Mouse (Mus musculus) liver, embryonic 16.5 days (tissue): Measurements from ENCODE around the gene Iqcf1. TPM values are rescaled to one million over a fixed set of nuclear protein-coding genes. Genes with fewer than 3 reads are reported as not detected.

Experiments used
- ATAC-seq: fragments of 200-750 bp; cut with Nextera tagmentation; 2 replicates; pipeline ENCODE4 v1.8.0; 2017; ENCODE audit warnings: low read depth, mild to moderate bottlenecking, moderate number of reproducible peaks, moderate library complexity
- H3K27ac ChIP-seq: fragments of 300-500 bp; sonication (generic); 2 replicates; pipeline ENCODE4 v1.5.1; 2014; ENCODE audit warnings: mild to moderate bottlenecking, low read length
- H3K27me3 ChIP-seq: fragments of 300-500 bp; sonication (generic); 2 replicates; pipeline ENCODE4 v1.6.1; 2014; ENCODE audit warnings: low read depth, low read length, mixed read lengths; ENCODE audit not compliant: control insufficient read depth, insufficient read depth
- H3K36me3 ChIP-seq: fragments of 300-500 bp; sonication (generic); 2 replicates; pipeline ENCODE4 v1.6.1; 2014; ENCODE audit warnings: mild to moderate bottlenecking; ENCODE audit not compliant: control insufficient read depth, insufficient read depth
- H3K4me1 ChIP-seq: fragments of 300-500 bp; sonication (generic); 2 replicates; pipeline ENCODE4 v1.6.1; 2014; ENCODE audit warnings: low read depth, low read length, mixed read lengths; ENCODE audit not compliant: control insufficient read depth
- H3K4me2 ChIP-seq: fragments of 300-500 bp; sonication (generic); 2 replicates; pipeline ENCODE4 v1.6.1; 2014; ENCODE audit warnings: low read depth, low read length, mixed read lengths
- H3K4me3 ChIP-seq: fragments of 300-500 bp; sonication (generic); 2 replicates; pipeline ENCODE4 v1.5.1; 2014; ENCODE audit warnings: low read depth, mild to moderate bottlenecking, low read length
- H3K9ac ChIP-seq: fragments of 300-500 bp; sonication (generic); 2 replicates; pipeline ENCODE4 v1.6.1; 2014; ENCODE audit warnings: low read depth, low read length
- H3K9me3 ChIP-seq: fragments of 300-500 bp; sonication (generic); replicated peaks from 2 replicates; pipeline ENCODE4 v1.6.1; 2016; ENCODE audit warnings: low read length; ENCODE audit not compliant: control insufficient read depth
- WGBS: fragments of 180-500 bp; shearing (Covaris S2); extraction: QIAGEN DNeasy Blood & Tissue Kit; methylation state at CpG from one replicate; pipeline ENCODE4 v1.1.7; 2014; ENCODE audit not compliant: insufficient replicate concordance; 5-methylcytosine and 5-hydroxymethylcytosine counted together
- polyA plus RNA-seq: library from polyadenylated mRNA; unstranded; fragments of >200 nt; fragmentation: Nextera tagmentation; extraction: Ambion mirVana; gene quantifications from 2 replicates; pipeline ENCODE4 v1.2.1, GENCODE M21; 2015

The Iqcf1 gene
- not detected in 2 replicates for polyA plus RNA-seq

DNA sequence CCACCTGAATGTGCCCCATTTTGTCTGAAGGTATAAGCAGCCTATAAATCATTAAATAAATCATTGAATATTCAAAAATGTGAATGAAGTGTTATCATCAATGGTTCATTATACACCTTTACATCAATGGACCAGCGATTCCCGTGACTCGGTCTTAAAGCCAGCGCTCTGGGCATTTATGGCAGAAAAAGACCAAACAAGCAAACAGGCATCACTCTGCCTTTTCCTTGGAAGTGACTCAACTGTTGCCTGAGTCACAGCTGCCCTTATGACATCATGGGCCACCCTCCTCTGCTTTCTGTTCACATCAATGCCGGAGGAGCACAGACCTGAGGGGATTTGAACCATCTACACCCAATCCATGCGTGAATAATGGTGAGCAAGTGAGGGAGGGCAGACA is at the start of gene Iqcf1:
Gene Iqcf1 (plus strand): TSS at position 301 of the 400 bp plus-strand sequence.
- 75% methylated on average over 6 of the region's 6 CpGs for WGBS

DNA sequence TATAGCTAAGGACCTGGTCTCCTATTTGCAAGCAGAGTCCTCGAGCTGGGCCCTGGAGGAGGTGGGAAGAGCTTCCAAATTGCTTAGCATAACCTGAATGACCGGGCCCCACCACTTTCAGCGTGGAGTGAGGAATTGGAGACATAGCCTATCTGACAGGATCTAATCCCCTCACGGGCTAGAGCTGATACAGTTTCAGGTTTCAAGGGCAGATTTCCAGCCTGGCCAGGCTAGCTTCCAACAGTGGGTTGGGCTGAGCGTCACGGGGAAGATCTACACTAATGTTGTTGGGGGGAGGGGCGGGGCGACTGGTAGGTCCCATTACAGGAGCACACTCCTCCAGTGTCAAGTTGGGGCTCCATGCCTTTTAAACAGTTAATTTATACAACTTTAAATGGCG is 49.1 kb upstream of the Iqcf1 start:
- peak overlapping the region; percentile 57; the same call in 1 of the 2 replicates for H3K4me2 ChIP-seq
- ATAC-seq: no peak
- no peak overlapping the region for H3K4me3 ChIP-seq
- H3K9ac ChIP-seq: no peak overlapping the region
- 41% methylated on average over 9 of the region's 9 CpGs for WGBS
- no peaks in the 10 kb centered on the region for H3K36me3 ChIP-seq
- H3K9me3 ChIP-seq: no peaks in the 10 kb centered on the region
- H3K27me3 ChIP-seq: peaks cover 31% of the 10 kb centered on the region
- H3K4me1 ChIP-seq: peaks cover 45% of the 10 kb centered on the region
- peak overlapping the region; percentile 35; the same call in 1 of the 2 replicates for H3K27ac ChIP-seq

More for the DNA sequence above, at the start of gene Iqcf1:
- Histone ChIP-seq H3K4me3 (no peak within 1 kb of the TSS), H3K4me1 (no peaks in the 10 kb centered on the region), H3K27ac (no peak within 1 kb of the TSS), H3K9me3 (no peaks in the 10 kb centered on the region), H3K27me3 (no peaks in the 10 kb centered on the region), H3K9ac (no peak within 1 kb of the TSS), H3K36me3 (no peaks in the 10 kb centered on the region), H3K4me2 (no peak within 1 kb of the TSS)
- no peak for ATAC-seq

DNA sequence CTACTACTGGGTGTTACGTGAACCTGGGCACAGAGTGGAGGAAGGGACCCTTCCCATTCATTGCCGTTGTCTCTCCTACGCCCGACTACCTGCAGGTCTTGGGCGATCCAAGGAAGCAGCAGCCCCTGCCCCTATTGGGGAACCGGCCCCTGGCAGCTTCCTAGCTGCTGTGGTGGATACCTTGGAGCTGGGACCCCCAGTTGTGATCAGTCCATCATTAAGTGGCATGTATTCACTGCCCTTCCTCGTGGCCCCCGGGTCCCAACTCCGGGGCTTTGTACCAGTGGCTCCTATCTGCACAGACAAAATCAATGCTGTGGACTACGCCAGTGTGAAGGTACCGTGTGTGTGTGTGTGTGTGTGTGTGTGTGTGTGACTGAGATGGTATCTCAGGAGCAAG is 48.5 kb upstream of the Iqcf1 start:
- no peaks in the 10 kb centered on the region for H3K9me3 ChIP-seq
- H3K9ac ChIP-seq: no peak overlapping the region
- peaks cover 31% of the 10 kb centered on the region for H3K27me3 ChIP-seq
- no peak overlapping the region for H3K4me3 ChIP-seq
- H3K36me3 ChIP-seq: no peaks in the 10 kb centered on the region
- H3K4me1 ChIP-seq: peaks cover 40% of the 10 kb centered on the region
- H3K4me2 ChIP-seq: 0 out of 2 replicates have a peak overlapping the region, but pooled peaks have one; percentile 6
- no peak for ATAC-seq
- no peak overlapping the region for H3K27ac ChIP-seq
- WGBS: 69% methylated on average over 11 of the region's 11 CpGs

DNA sequence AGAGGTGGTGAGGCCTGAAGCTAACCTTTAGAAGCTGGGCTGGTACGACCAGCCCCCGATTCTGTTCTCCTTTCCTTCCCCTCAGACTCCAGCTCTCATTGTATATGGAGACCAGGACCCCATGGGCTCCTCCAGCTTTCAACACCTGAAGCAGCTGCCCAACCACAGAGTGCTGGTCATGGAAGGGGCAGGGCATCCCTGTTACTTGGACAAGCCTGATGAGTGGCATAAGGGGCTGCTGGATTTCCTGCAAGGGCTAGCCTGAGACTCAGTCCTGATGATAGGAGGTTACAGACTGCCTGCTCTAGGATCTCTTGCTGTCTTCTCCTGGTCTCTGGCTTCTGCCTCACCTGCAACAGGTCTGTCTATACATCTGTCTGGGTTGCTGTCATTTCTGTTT is 47.9 kb upstream of the Iqcf1 start:
- ATAC-seq: no peak
- no peak overlapping the region for H3K9ac ChIP-seq
- peaks cover 34% of the 10 kb centered on the region for H3K4me1 ChIP-seq
- H3K27ac ChIP-seq: no peak overlapping the region
- H3K36me3 ChIP-seq: no peaks in the 10 kb centered on the region
- H3K27me3 ChIP-seq: peaks cover 31% of the 10 kb centered on the region
- H3K4me3 ChIP-seq: no peak overlapping the region
- no peaks in the 10 kb centered on the region for H3K9me3 ChIP-seq
- H3K4me2 ChIP-seq: no peak overlapping the region
- 34% methylated on average over 2 of the region's 2 CpGs for WGBS

DNA sequence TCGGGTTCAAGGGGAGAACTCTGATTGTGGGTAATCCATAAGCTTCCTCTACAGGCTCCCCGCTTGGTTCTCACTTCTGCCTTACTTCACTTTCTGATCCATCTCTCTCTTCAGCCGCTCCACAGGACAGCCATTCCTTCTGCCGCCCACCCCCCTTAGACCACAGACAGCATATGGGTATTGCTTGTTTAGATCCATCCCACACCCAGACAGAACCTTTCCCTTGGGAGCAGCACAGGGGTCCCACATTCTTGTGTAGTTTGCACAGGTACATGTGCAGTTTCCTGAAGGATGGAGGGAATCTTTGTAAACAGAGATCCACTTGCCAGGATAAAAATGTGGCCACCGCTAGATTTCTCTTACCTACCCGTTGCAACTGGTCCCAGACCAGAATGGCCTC is 47.4 kb upstream of the Iqcf1 start:
- WGBS: 50% methylated on average over 6 of the region's 6 CpGs
- peaks cover 31% of the 10 kb centered on the region for H3K4me1 ChIP-seq
- no peaks in the 10 kb centered on the region for H3K36me3 ChIP-seq
- H3K27ac ChIP-seq: no peak overlapping the region
- peaks cover 31% of the 10 kb centered on the region for H3K27me3 ChIP-seq
- no peak overlapping the region for H3K4me2 ChIP-seq
- no peak overlapping the region for H3K4me3 ChIP-seq
- H3K9ac ChIP-seq: no peak overlapping the region
- H3K9me3 ChIP-seq: no peaks in the 10 kb centered on the region
- no peak for ATAC-seq

DNA sequence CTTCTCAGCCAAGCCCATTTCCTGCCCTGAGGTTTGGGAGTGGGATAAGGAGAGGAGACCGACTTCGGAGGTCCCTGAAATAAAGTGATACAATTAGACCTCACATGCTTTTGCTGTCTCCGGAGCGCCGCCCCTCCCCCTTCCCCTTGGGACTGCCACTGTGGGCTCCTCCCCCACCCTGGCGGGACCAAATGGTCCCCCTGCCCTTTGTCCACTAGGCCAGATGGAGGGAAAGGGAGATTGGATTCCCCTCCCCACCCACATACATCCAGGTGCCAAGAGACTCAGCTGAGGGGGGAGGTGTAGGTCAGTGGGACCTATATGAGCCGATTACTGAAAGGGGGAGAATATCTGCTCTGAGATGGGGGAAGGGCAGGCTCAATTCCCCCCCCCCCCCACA is 46.9 kb upstream of the Iqcf1 start:
- Histone ChIP-seq H3K4me2 (peak overlapping the region; percentile 76), H3K9ac (no peak overlapping the region), H3K36me3 (no peaks in the 10 kb centered on the region), H3K27ac (no peak overlapping the region; the same call in 1 of the 2 replicates), H3K9me3 (no peaks in the 10 kb centered on the region), H3K4me1 (peaks cover 28% of the 10 kb centered on the region), H3K4me3 (peak overlapping the region; percentile 65; the same call in 1 of the 2 replicates), H3K27me3 (peaks cover 31% of the 10 kb centered on the region)
- peak; percentile 14; the same call in 1 of the 2 replicates for ATAC-seq
- WGBS: 28% methylated on average over 7 of the region's 7 CpGs

DNA sequence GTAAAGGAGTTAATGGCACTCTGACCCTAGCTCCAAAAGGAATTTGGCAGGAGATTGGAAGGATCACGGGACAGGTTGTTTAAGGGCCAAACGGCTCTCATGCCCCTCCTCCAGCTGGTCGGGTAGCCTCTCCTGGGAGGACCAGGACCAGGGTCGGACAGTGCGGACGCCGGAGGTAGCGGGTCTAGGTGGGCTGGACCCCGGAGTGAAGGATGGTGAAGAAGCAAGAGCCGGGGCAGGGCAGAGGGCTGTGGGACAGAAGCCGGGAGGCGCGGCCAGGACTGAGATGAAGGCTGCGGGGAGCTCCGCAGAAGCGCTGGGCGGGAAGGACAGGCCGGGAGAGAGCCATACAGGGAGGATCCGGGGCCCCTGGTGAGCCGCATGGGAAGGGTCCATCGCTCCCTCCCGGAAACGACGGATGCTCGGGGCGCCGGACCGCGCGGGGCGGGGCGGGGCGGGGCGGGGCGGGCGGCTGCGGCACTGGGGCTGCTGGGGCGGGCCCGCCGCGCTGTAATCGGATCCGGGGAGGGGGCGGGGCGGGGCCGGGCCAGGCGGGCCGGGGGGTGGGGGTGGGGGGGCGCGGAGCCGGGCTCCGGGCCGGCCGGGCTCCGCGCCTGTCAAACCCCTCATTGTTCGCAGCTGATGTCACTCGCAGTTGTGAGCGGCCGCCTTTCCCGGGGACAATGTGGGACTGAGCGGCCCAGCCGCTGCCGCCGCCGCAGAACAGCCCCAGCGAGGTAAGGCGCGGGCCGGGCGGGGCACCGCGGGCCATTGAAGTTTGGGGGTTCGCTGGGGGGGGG is 46.3 kb upstream of the Iqcf1 start, which contains the start of gene Pcbp4:
Gene Pcbp4 (plus strand): TSS at position 21 of the 800 bp plus-strand sequence.
- ATAC-seq: peak; percentile 73
- H3K4me3 ChIP-seq: peak within 1 kb of the TSS; percentile 65
- no peaks in the 10 kb centered on the region for H3K9me3 ChIP-seq
- peak within 1 kb of the TSS; percentile 47 for H3K27ac ChIP-seq
- peak within 1 kb of the TSS; percentile 47 for H3K9ac ChIP-seq
- H3K36me3 ChIP-seq: no peaks in the 10 kb centered on the region
- H3K4me1 ChIP-seq: peaks cover 22% of the 10 kb centered on the region
- WGBS: under 1% methylated on average over 53 of the region's 74 CpGs
- H3K4me2 ChIP-seq: peak within 1 kb of the TSS; percentile 76
- H3K27me3 ChIP-seq: peaks cover 31% of the 10 kb centered on the region

DNA sequence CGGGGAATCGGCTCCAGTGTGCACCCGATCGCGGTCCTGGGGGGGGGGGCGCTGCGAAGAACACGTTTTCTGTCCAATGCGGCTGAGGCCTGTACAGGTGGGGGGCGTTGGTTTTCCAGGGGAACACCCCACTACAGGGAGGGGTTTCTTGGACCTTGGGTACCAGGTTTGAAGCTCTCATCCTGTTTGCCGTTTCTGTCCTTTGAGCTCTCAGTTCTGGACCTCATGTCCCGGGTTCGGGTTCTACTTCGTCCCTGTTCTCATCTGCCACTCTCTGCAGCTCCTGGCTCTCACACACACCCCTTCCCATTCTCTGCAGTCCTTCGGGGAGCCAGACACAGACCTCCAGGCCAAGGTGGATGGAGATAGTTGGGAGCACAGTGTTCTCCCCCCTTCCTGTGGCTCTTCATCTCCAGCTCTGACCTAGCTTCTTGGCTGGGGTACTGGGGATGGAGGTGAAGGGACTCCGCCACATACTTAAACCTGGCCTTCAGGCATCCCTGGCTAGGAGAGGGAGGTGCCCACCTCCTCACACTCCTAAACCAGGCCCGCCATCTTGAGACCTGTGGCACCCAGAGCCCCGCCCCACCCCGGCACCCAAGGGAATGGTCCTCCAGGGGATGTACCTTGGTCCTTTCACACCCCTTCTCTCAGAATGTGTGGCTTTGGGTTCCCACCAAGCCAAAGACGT is 45.6 kb upstream of the Iqcf1 start:
- peaks cover 19% of the 10 kb centered on the region for H3K4me1 ChIP-seq
- ATAC-seq: peak; percentile 3; the same call in 1 of the 2 replicates
- 8% methylated on average over 19 of the region's 20 CpGs for WGBS

More for the DNA sequence above, 45.6 kb upstream of the Iqcf1 start:
- Histone ChIP-seq H3K27ac (no peak overlapping the region; the same call in 1 of the 2 replicates), H3K9ac (peak overlapping the region; percentile 47), H3K27me3 (peaks cover 31% of the 10 kb centered on the region), H3K4me2 (peak overlapping the region; percentile 76), H3K36me3 (no peaks in the 10 kb centered on the region), H3K9me3 (no peaks in the 10 kb centered on the region), H3K4me3 (peak overlapping the region; percentile 65)
